Mouse (Mus musculus) spleen, postnatal 0 days (tissue): ENCODE results near the gene Rc3h1. TPM values are rescaled to one million over a fixed set of nuclear protein-coding genes. Genes with fewer than 3 reads are reported as not detected.

Source experiments
- polyA plus RNA-seq: library from polyadenylated mRNA; unstranded; fragments of >200 nt; fragmentation: Nextera tagmentation; extraction: Ambion mirVana; gene quantifications from 2 replicates; pipeline ENCODE4 v1.2.1, GENCODE M21; 2015

Rc3h1 gene
- polyA plus RNA-seq = 5.8 and 6.1 TPM in 2 replicates

DNA sequence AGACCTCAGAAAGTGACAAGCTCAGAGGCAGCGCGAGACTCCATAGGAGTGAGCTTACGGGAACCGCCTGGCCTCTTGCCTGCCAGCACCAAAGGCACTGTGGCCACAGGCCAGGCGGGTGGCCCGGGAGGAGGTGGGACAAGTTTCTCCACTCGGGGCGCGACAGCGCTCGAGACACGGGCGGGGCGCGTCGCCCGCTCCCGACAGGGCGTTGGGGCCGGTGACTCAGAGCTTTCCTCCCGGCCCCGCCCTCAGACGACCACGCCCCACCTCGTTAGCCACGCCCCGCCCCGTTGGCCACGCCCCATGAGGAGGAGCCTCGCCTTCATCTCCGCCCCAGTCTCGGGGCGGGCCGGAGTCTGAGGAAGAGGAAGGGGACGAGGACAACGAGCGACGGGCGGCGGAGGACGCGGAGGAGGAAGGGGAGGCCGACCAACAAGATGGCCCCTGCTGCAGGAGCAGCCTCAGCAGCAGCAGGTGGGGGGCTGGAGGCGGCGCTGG, at the start of gene Rc3h1:
Rc3h1 (plus strand) TSS at position 362 of the 501 bp plus-strand sequence.

DNA sequence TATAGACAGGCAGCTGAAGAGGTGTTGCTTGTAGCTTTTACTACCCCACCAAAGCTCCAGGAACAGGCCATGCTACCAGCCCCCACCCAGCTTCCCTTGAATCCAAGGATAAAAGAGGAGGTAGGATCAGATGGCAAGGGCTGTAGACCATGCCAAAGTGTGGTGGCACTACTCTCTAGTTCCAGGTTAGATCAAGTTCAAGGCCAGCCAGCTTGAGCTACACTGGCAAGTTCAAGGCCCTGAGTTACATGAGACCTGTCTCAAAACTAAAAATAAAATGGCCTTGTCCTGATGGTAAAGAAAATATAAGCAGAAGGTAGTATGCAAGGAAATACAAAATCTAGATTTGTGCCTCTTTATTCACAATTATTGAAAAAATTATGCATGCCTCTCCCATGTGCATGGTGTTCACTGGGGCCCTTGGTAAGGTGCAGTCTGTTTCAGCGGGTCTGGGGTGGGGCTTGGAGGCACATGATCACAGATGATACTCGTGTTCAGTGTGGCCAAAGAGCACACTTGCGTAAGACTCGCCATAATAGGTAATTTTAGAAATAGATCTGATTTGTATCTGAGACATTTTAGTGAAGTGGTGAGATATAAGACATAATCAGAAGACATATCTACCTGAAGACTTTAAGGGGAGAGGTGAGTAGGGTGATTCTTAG, 72.0 kb downstream of the Rc3h1 start, which contains the start of gene Serpinc1:
Serpinc1 (plus strand) TSS at position 515 of the 665 bp plus-strand sequence.

Other genes with a start within 250 kb of the Rc3h1 start
- gene Rabgap1l, start 113.2 kb upstream of the Rc3h1 start, polyA plus RNA-seq = 36.2 and 39.3 TPM in 2 replicates
- gene Serpinc1, start 72.2 kb downstream of the Rc3h1 start, polyA plus RNA-seq = 1.4 and 1.5 TPM in 2 replicates
- 1.9 and 3.0 TPM in 2 replicates for gene Zbtb37, start 128.4 kb downstream of the Rc3h1 start, polyA plus RNA-seq
- gene Dars2, start 164.2 kb downstream of the Rc3h1 start, polyA plus RNA-seq = 29.9 and 30.6 TPM in 2 replicates
- 40.3 and 47.8 TPM in 2 replicates for gene Cenpl, start 164.3 kb downstream of the Rc3h1 start, polyA plus RNA-seq
- 8.1 and 8.2 TPM in 2 replicates for gene Klhl20, start 225.1 kb downstream of the Rc3h1 start, polyA plus RNA-seq
- gene Ankrd45, start 236.3 kb downstream of the Rc3h1 start, polyA plus RNA-seq = not detected in 2 replicates